Mouse (Mus musculus): ENCODE measurements around the gene Slc7a8. TPM values are rescaled to one million over a fixed set of nuclear protein-coding genes. Genes with fewer than 3 reads are reported as not detected.

Gene Slc7a8
- polyA plus RNA-seq, 1 experiment from 2014 or later, result 2.2 TPM

DNA sequence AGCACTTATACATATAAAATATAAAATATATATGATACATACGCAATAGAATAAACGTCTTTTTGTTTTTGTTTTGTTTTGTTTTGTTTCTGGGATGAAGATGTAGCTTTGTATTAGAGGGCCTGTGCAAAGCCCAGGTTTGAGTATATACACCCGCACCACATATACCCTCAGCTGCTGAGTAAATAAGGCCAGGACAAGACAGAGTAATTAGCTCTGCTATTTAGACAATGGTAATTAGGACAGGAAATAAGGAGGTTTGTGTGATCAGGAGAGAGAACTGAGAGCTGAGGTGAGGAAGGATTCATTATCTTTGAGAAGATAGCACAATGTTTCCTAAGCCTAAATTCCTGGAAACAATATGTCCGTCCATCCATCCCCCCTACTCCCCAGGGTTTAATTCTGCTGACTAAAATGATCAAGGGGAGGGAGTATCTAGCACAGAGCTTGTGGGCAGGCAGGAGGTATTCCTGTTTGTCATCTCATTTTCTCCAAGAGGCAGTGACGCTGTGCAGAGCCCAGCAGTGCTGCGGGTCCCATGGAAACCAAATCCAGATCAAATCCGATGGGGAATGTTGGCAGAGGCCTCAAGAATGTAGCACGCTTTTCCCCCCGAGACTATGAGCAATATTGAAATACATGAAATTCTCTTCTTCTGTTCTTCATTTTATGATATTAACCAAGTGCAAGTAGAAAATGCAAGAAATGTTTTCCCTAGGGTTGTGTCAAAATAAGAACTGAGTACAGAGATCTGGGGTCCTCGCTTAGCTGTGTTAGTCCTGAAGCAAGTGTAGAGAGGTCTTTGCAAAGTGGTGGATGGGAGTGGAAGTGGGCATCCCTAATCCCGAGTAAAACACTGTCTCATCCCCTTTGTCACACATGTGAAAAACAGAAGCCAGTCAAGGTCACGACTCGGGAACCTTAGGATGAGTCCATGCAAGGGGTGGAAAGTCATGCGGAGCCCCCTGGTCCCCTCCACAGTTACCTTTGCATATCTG, 44.9 kb downstream of the Slc7a8 start:
- Histone ChIP-seq H3K9ac (replicated peaks) (no peak overlapping the region), H3K27ac (ENCODE audit: low read depth) (no peak overlapping the region), H3K27me3 (ENCODE audit: insufficient read depth, low read length) (no peaks in the 10 kb centered on the region), H3K9me3 (ENCODE audit: low read length) (no peaks in the 10 kb centered on the region), H3K4me3 (ENCODE audit: low read depth, low read length) (no peak overlapping the region), H3K4me2 (ENCODE audit: low read depth, low read length) (no peak overlapping the region), H3K4me1 (ENCODE audit: insufficient read depth) (no peaks in the 10 kb centered on the region), H3K36me3 (replicated peaks; ENCODE audit: insufficient read depth, low read length) (no peaks in the 10 kb centered on the region)
- no peak for ATAC-seq
- TF ChIP-seq CTCF (IDR thresholded peaks at IDR 0.05; ENCODE audit: low read depth), result no peak
- no peak for TF ChIP-seq EP300 (IDR thresholded peaks at IDR 0.05; ENCODE audit: low read depth)
- no peak for DNase-seq
- 71% methylated on average over 14 of the region's 14 CpGs for WGBS (ENCODE audit: insufficient replicate concordance)

DNA sequence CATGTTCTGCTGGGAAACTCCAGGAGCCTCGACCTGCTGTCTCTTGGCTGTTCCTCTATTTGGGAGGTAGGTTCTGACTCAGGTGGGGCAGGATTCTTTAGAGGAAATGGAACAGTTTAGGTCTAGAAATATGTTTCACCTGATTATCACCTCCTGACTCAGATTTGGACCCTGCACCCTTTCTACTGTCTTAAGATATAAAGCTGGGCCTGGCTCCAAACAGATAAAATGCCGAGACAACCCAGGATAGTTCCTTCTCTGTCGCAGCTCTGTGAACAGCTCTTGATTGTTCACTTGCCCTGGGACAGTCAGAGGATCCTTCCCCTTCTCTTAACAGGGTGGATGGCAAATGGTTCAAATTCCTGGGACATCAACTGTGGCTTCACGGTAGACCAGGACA, 46.5 kb downstream of the Slc7a8 start:
- DNase-seq, result no peak
- TF ChIP-seq EP300 (IDR thresholded peaks at IDR 0.05; ENCODE audit: low read depth) (no peak), CTCF (IDR thresholded peaks at IDR 0.05; ENCODE audit: low read depth) (no peak)
- H3K9me3 ChIP-seq (ENCODE audit: low read length), result no peaks in the 10 kb centered on the region
- no peaks in the 10 kb centered on the region for H3K36me3 ChIP-seq (replicated peaks; ENCODE audit: insufficient read depth, low read length)
- H3K4me3 ChIP-seq (ENCODE audit: low read depth, low read length), result no peak overlapping the region
- ATAC-seq, result no peak
- no peak overlapping the region for H3K27ac ChIP-seq (ENCODE audit: low read depth)
- H3K4me2 ChIP-seq (ENCODE audit: low read depth, low read length), result no peak overlapping the region
- whole genome bisulfite sequencing (ENCODE audit: insufficient replicate concordance), result 38% methylated on average over 4 of the region's 4 CpGs
- no peaks in the 10 kb centered on the region for H3K4me1 ChIP-seq (ENCODE audit: insufficient read depth)
- no peaks in the 10 kb centered on the region for H3K27me3 ChIP-seq (ENCODE audit: insufficient read depth, low read length)
- H3K9ac ChIP-seq (replicated peaks), result no peak overlapping the region

DNA sequence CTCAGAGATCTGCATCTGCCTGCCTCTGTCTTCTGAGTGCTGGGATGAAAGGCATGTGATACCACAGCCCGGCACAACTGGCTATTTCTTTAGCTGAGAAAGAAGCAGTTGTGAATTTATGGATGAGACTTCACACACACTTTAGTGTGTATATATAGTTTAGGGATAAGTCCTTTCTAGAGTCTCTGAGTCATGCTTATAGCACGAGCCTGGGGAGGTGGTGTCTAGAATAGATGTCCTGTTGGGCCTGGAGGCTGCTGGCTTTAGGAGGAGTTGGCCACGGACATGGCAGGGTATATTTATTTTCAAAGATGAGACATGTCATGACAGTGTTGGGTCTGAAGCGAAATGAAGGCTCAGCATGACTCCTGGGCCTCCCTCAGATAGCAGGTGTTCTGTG, 47.7 kb downstream of the Slc7a8 start:
- 71% methylated on average over 4 of the region's 4 CpGs for WGBS (ENCODE audit: insufficient replicate concordance)
- TF ChIP-seq CTCF (IDR thresholded peaks at IDR 0.05; ENCODE audit: low read depth), result no peak
- TF ChIP-seq EP300 (IDR thresholded peaks at IDR 0.05; ENCODE audit: low read depth), result no peak
- no peak for ATAC-seq
- no peaks in the 10 kb centered on the region for H3K27me3 ChIP-seq (ENCODE audit: insufficient read depth, low read length)
- H3K4me3 ChIP-seq (ENCODE audit: low read depth, low read length), result no peak overlapping the region
- H3K27ac ChIP-seq (ENCODE audit: low read depth), result no peak overlapping the region
- H3K36me3 ChIP-seq (replicated peaks; ENCODE audit: insufficient read depth, low read length), result no peaks in the 10 kb centered on the region
- no peak for DNase-seq
- no peak overlapping the region for H3K9ac ChIP-seq (replicated peaks)
- H3K4me1 ChIP-seq (ENCODE audit: insufficient read depth), result no peaks in the 10 kb centered on the region
- H3K9me3 ChIP-seq (ENCODE audit: low read length), result no peaks in the 10 kb centered on the region
- H3K4me2 ChIP-seq (ENCODE audit: low read depth, low read length), result no peak overlapping the region

DNA sequence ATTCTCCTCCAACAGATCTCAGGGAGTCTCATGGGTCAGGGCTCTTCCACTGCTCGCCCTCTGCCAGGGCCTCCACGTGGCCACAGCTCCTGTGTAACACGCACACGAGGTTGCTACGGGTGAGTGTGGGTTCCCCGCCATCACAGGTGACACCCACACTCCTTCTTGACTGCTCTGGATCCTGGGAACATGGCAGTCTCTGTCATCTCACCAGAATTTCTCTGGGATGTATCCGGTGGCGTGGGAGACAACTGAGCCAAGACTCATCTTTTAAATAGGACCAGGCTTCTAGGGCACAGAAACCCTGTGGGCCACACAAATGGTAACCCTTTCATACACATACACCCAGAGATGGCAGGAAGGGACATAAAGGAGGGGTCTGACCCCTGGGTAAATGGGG, 49.5 kb downstream of the Slc7a8 start:
- no peak for TF ChIP-seq EP300 (IDR thresholded peaks at IDR 0.05; ENCODE audit: low read depth)
- TF ChIP-seq CTCF (IDR thresholded peaks at IDR 0.05; ENCODE audit: low read depth), result no peak
- DNase-seq (no peak), ATAC-seq (no peak)
- no peak overlapping the region for H3K9ac ChIP-seq (replicated peaks)
- H3K9me3 ChIP-seq (ENCODE audit: low read length), result no peaks in the 10 kb centered on the region
- H3K36me3 ChIP-seq (replicated peaks; ENCODE audit: insufficient read depth, low read length), result no peaks in the 10 kb centered on the region
- H3K4me2 ChIP-seq (ENCODE audit: low read depth, low read length), result no peak overlapping the region
- 82% methylated on average over 8 of the region's 8 CpGs for WGBS (ENCODE audit: insufficient replicate concordance)
- no peaks in the 10 kb centered on the region for H3K27me3 ChIP-seq (ENCODE audit: insufficient read depth, low read length)
- H3K4me1 ChIP-seq (ENCODE audit: insufficient read depth), result no peaks in the 10 kb centered on the region
- no peak overlapping the region for H3K4me3 ChIP-seq (ENCODE audit: low read depth, low read length)
- no peak overlapping the region for H3K27ac ChIP-seq (ENCODE audit: low read depth)

DNA sequence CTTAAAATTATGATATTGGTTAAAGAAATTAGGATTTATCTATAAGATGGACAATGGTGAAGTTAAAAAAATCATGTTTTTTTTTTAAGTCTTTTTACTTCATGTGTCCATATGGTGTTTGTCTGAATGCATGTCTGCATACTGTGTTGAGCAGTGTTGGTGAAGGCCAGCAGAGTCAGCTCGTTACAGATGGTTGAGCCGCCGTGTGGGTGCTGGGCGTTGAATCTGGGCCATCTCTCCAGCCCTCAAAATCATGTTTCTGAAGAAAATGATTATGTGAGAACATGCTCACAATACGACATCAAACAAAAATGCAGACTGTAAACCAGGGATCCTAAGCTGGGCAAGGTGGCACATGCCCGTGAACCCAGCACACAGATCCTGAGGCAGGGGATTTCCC, 51.4 kb downstream of the Slc7a8 start:
- DNase-seq (no peak), ATAC-seq (no peak)
- Histone ChIP-seq H3K27ac (ENCODE audit: low read depth) (no peak overlapping the region), H3K9me3 (ENCODE audit: low read length) (no peaks in the 10 kb centered on the region), H3K9ac (replicated peaks) (no peak overlapping the region), H3K4me3 (ENCODE audit: low read depth, low read length) (no peak overlapping the region), H3K4me1 (ENCODE audit: insufficient read depth) (no peaks in the 10 kb centered on the region), H3K27me3 (ENCODE audit: insufficient read depth, low read length) (no peaks in the 10 kb centered on the region), H3K4me2 (ENCODE audit: low read depth, low read length) (no peak overlapping the region), H3K36me3 (replicated peaks; ENCODE audit: insufficient read depth, low read length) (no peaks in the 10 kb centered on the region)
- WGBS (ENCODE audit: insufficient replicate concordance), result 70% methylated on average over 6 of the region's 6 CpGs
- no peak for TF ChIP-seq CTCF (IDR thresholded peaks at IDR 0.05; ENCODE audit: low read depth)
- no peak for TF ChIP-seq EP300 (IDR thresholded peaks at IDR 0.05; ENCODE audit: low read depth)

DNA sequence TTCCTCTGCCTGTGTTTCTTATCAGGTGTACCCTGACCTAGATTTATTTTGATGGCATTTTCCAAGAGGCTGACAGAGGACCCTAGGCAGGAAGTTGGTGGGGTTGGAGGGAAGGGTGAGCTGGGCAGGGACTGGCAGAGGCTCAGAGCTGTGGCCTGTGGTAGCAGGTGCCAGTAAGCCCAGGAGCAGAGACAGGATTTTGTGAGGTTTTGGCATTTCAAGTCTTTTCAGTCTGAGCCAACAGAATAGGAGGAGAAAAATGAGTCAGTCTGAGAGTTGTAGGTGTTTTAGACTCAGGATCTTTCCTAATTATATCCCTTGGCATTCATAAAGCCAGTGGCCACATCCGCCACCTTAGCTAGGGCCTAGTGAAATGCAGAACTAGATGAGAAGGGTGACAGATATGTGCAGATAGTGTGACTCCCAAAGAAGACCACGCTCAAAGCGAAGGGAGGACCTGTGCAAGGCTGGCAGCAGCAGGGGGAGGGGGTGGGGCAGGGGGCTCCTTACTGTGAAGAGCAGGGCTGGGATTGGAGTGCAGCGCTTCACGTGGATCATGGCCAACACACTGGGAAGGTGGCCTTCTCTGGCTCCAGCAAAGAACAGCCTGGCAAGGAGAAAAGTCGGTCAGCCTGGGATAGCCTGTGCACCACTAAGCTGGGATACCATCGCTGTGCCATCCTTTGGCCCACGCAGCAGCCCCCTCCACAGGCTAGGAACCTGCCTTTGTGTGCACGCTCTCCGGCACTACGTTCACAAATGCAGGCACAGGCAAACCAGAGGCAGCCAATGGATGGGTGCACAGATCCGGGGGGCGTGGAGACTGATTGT, 52.7 kb downstream of the Slc7a8 start:
- no peak overlapping the region for H3K4me2 ChIP-seq (ENCODE audit: low read depth, low read length)
- WGBS (ENCODE audit: insufficient replicate concordance), result 81% methylated on average over 13 of the region's 13 CpGs
- ATAC-seq, result no peak

More for the DNA sequence above, 52.7 kb downstream of the Slc7a8 start:
- Histone ChIP-seq H3K27ac (ENCODE audit: low read depth) (no peak overlapping the region), H3K36me3 (replicated peaks; ENCODE audit: insufficient read depth, low read length) (no peaks in the 10 kb centered on the region), H3K9me3 (ENCODE audit: low read length) (no peaks in the 10 kb centered on the region), H3K27me3 (ENCODE audit: insufficient read depth, low read length) (no peaks in the 10 kb centered on the region), H3K4me3 (ENCODE audit: low read depth, low read length) (no peak overlapping the region), H3K4me1 (ENCODE audit: insufficient read depth) (no peaks in the 10 kb centered on the region), H3K9ac (replicated peaks) (no peak overlapping the region)
- DNase-seq, result no peak
- TF ChIP-seq CTCF (IDR thresholded peaks at IDR 0.05; ENCODE audit: low read depth) (no peak), EP300 (IDR thresholded peaks at IDR 0.05; ENCODE audit: low read depth) (no peak)

All from liver, postnatal 0 days (tissue).